Mouse (Mus musculus): ENCODE results near the gene Slc25a25.

DNA sequence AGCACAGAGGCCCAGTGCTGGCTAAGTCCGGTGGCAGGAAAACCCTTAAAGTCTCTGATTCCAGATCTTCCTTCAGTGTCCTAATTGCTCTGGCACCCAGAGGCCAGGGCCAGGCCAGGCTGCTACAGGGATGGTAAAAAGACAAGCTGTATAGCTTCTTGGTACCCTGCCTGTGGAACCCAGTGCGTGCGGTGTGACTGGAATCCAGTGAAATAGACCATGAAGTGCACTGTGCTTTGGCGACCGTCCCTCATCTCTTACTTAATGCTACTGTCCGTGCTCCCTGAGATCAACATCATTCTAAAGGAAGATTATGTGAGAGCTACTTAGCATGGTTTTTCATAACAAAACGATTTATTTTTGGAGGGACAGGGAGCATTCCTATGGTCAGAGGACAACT, 39.8 kb downstream of the Slc25a25 start:
- TF ChIP-seq USF1 (IDR thresholded peaks at IDR 0.05; ENCODE audit: low read depth), result no peak
- no peak for TF ChIP-seq CTCF (IDR thresholded peaks at IDR 0.05; ENCODE audit: control insufficient read depth, insufficient read depth, insufficient read length)
- no peak for TF ChIP-seq MYOG (IDR thresholded peaks at IDR 0.05; ENCODE audit: control insufficient read depth, extremely low read depth, insufficient read length)
- no peak for TF ChIP-seq MAX (IDR thresholded peaks at IDR 0.05)
- TF ChIP-seq CEBPB (IDR thresholded peaks at IDR 0.05; ENCODE audit: low read depth), result no peak
